Mouse (Mus musculus) kidney, adult 18-20 months (tissue): ENCODE results near the gene Nostrin.

Experiments used
- DNase-seq: peaks from one replicate; pipeline ENCODE4 v3.0.0; 2021

The Nostrin gene

GRCm38 (mm10) chr2:69129425-69130210 is 6.0 kb upstream of the Nostrin start:
- no peak for DNase-seq

- no peak for DNase-seq
Measured at GRCm38 (mm10) chr2:69132046-69132445, 3.6 kb upstream of the Nostrin start.

- no peak for DNase-seq
Measured at GRCm38 (mm10) chr2:69132488-69133040, 3.0 kb upstream of the Nostrin start.

- no peak for DNase-seq
Measured at GRCm38 (mm10) chr2:69134186-69134585, 1.4 kb upstream of the Nostrin start.

- DNase-seq: no peak
Measured at GRCm38 (mm10) chr2:69134937-69135336, 663 bp upstream of the Nostrin start.

GRCm38 (mm10) chr2:69137406-69138084 is 1.9 kb downstream of the Nostrin start:
- DNase-seq: peak; percentile 29

- DNase-seq: no peak
Measured at GRCm38 (mm10) chr2:69138759-69139158, 3.2 kb downstream of the Nostrin start.

- no peak for DNase-seq
Measured at GRCm38 (mm10) chr2:69140215-69140614, 4.6 kb downstream of the Nostrin start.

- DNase-seq: no peak
Measured at GRCm38 (mm10) chr2:69140816-69141215, 5.2 kb downstream of the Nostrin start.

GRCm38 (mm10) chr2:69148691-69149090 is 13.1 kb downstream of the Nostrin start:
- no peak for DNase-seq

GRCm38 (mm10) chr2:69149154-69149553 is 13.6 kb downstream of the Nostrin start:
- DNase-seq: no peak

- no peak for DNase-seq
Measured at GRCm38 (mm10) chr2:69150841-69151240, 15.2 kb downstream of the Nostrin start.

- no peak for DNase-seq
Measured at GRCm38 (mm10) chr2:69155861-69156260, 20.3 kb downstream of the Nostrin start.

GRCm38 (mm10) chr2:69156283-69156682 is 20.7 kb downstream of the Nostrin start:
- no peak for DNase-seq

- no peak for DNase-seq
Measured at GRCm38 (mm10) chr2:69158907-69159306, 23.3 kb downstream of the Nostrin start.

- DNase-seq: no peak
Measured at GRCm38 (mm10) chr2:69170395-69171077, 34.9 kb downstream of the Nostrin start.

GRCm38 (mm10) chr2:69175296-69175695 is 39.7 kb downstream of the Nostrin start:
- no peak for DNase-seq

- DNase-seq: no peak
Measured at GRCm38 (mm10) chr2:69179721-69180120, 44.1 kb downstream of the Nostrin start.

GRCm38 (mm10) chr2:69187990-69188389 is 52.4 kb downstream of the Nostrin start:
- no peak for DNase-seq

GRCm38 (mm10) chr2:69188732-69189131 is 53.1 kb downstream of the Nostrin start:
- no peak for DNase-seq

GRCm38 (mm10) chr2:69189222-69189621 is 53.6 kb downstream of the Nostrin start:
- DNase-seq: no peak

- DNase-seq: no peak
Measured at GRCm38 (mm10) chr2:69191059-69191458, 55.5 kb downstream of the Nostrin start.

GRCm38 (mm10) chr2:69193555-69193954 is 58.0 kb downstream of the Nostrin start:
- DNase-seq: no peak
